Mouse (Mus musculus) spleen, postnatal 0 days (tissue): ENCODE data around the gene Adamts7. TPM values are rescaled to one million over a fixed set of nuclear protein-coding genes. Genes with fewer than 3 reads are reported as not detected.

Experiments used
- polyA plus RNA-seq: library from polyadenylated mRNA; unstranded; fragments of >200 nt; fragmentation: Nextera tagmentation; extraction: Ambion mirVana; gene quantifications from 2 replicates; pipeline ENCODE4 v1.2.1, GENCODE M21; 2015

Gene Adamts7
- 2.8 and 3.8 TPM in 2 replicates for polyA plus RNA-seq

GRCm38 (mm10) chr9:90162926-90163748, at the start of gene Adamts7:
Gene Adamts7, plus strand, starts transcription at chr9:90163069.

GRCm38 (mm10) chr9:90114567-90115307, 48.1 kb upstream of the Adamts7 start, which contains the start of gene Morf4l1:
Gene Morf4l1, minus strand, starts transcription at chr9:90114774.

Other genes with a start within 250 kb of the Adamts7 start
- gene Ctsh, start 108.9 kb upstream of the Adamts7 start, polyA plus RNA-seq, result 41.2 and 43.8 TPM in 2 replicates
- gene Morf4l1, start 48.3 kb upstream of the Adamts7 start, polyA plus RNA-seq, result 190 and 209 TPM in 2 replicates
- 8.8 and 12.6 TPM in 2 replicates for gene Tbc1d2b, start 107.7 kb downstream of the Adamts7 start, polyA plus RNA-seq